ENCODE assay signal across 8 mouse cellular contexts in the genomic region with DNA sequence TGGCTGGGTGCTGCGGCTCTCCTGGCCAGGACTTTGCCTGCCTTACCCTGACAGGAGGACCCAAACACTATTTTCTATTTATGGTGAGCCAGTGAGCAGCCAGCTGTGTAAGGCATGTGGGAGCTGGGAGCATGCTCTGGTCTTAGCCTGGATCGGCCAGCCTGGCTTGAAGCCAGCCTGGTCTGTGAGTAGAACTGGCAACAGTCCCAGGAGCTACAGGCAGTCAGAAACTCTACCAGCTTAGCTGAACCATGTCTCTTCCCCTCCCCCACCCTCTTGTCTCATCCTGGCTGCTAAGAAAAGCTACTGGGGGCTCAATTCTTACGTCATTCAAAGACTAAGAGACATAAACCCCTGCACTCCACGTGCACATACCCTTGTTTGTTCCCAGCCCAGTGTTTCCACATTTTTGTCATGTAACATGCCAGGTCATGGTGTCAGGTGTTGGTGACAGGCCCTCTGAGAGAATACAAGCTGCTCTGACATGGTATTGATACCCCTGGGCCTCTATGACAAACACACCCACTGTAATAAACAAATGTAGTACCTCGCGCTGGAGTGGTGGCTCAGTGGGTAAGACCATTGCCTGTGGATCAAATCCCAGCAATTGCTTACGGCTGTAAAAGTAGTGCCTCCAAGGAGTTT.
DNase-seq lines count a peak whose midpoint lies in the region; ATAC-seq and TF ChIP-seq lines count a peak whose summit lies in the region.

No protein-coding gene starts in this region.

- no peak for ATAC-seq in liver, embryonic 11.5 days (replicated peaks; ENCODE audit: low FRiP score)
- ATAC-seq in forebrain, embryonic 15.5 days (replicated peaks) = peak; percentile 75
- ATAC-seq in stomach, embryonic 14.5 days (ENCODE audit: insufficient number of reproducible peaks, insufficient read depth, low FRiP score, low read depth) = peak; percentile 71
- no peak for ATAC-seq in erythroid progenitor cell, adult 5-6 weeks (replicated peaks; ENCODE audit: low FRiP score, poor library complexity, severe bottlenecking)

- 52% methylated on average over 7 of the region's 7 CpGs for WGBS in liver, adult 2 months
- WGBS in liver, embryonic 11.5 days = 71% methylated on average over 7 of the region's 7 CpGs
- 31% methylated on average over 7 of the region's 7 CpGs for WGBS in forebrain, embryonic 15.5 days
- WGBS in midbrain, embryonic 10.5 days = 82% methylated on average over 7 of the region's 7 CpGs
- WGBS in stomach, embryonic 14.5 days = 39% methylated on average over 7 of the region's 7 CpGs

- no peak for TF ChIP-seq POLR2A in liver, adult 2 months (IDR thresholded peaks at IDR 0.05; ENCODE audit: extremely low read depth, insufficient read depth, low read length)

- no peak for TF ChIP-seq CTCF in liver, adult 2 months (IDR thresholded peaks at IDR 0.05; ENCODE audit: low read depth, low read length)

- no peaks in the 10 kb centered on the region for H3K9me3 ChIP-seq in liver, embryonic 11.5 days (ENCODE audit: control insufficient read depth, low read length)
- no peaks in the 10 kb centered on the region for H3K9me3 ChIP-seq in forebrain, embryonic 15.5 days
- no peaks in the 10 kb centered on the region for H3K9me3 ChIP-seq in midbrain, embryonic 10.5 days (replicated peaks)
- H3K9me3 ChIP-seq in stomach, embryonic 14.5 days (ENCODE audit: control insufficient read depth, low read depth, low read length) = no peaks in the 10 kb centered on the region

- DNase-seq in liver, adult 2 months (ENCODE audit: extremely low read depth, low read depth, low spot score) = peak; percentile 49
- no peak for DNase-seq in liver, embryonic 11.5 days (ENCODE audit: low spot score)
- DNase-seq in heart, postnatal 14 days = peak; percentile 74 to 82
- peak; percentile 12 for DNase-seq in layer of hippocampus, adult 9-10 months (ENCODE audit: low spot score)
- peak; percentile 9 for DNase-seq in midbrain, embryonic 10.5 days (ENCODE audit: low spot score)

- H3K27me3 ChIP-seq in liver, adult 2 months (ENCODE audit: control insufficient read depth, insufficient read depth, low read length) = no peaks in the 10 kb centered on the region
- H3K27me3 ChIP-seq in liver, embryonic 11.5 days (replicated peaks; ENCODE audit: control insufficient read depth, insufficient read depth, low read length) = no peaks in the 10 kb centered on the region
- H3K27me3 ChIP-seq in forebrain, embryonic 15.5 days = no peaks in the 10 kb centered on the region
- H3K27me3 ChIP-seq in midbrain, embryonic 10.5 days (ENCODE audit: low read depth, poor library complexity, severe bottlenecking) = no peaks in the 10 kb centered on the region
- H3K27me3 ChIP-seq in stomach, embryonic 14.5 days (ENCODE audit: control insufficient read depth, insufficient read depth, low read length) = no peaks in the 10 kb centered on the region

- no peak overlapping the region for H3K4me2 ChIP-seq in liver, embryonic 11.5 days
- H3K4me2 ChIP-seq in forebrain, embryonic 15.5 days (replicated peaks) = no peak overlapping the region
- H3K4me2 ChIP-seq in stomach, embryonic 14.5 days (replicated peaks; ENCODE audit: low read depth, low read length) = no peak overlapping the region

- no peak overlapping the region for H3K4me3 ChIP-seq in liver, adult 2 months (ENCODE audit: insufficient read depth, low read depth, low read length)
- no peak overlapping the region for H3K4me3 ChIP-seq in liver, embryonic 11.5 days (ENCODE audit: low read depth, low read length)
- H3K4me3 ChIP-seq in forebrain, embryonic 15.5 days = no peak overlapping the region
- no peak overlapping the region for H3K4me3 ChIP-seq in midbrain, embryonic 10.5 days
- H3K4me3 ChIP-seq in stomach, embryonic 14.5 days (ENCODE audit: low read depth, low read length) = no peak overlapping the region

- intact Hi-C loops in heart, postnatal 14 days (cut with DNase I) = loop anchor here (5.0 kb wide), 1 partner anchor 92 kb away; the partner anchor contains the start of gene Dll1

- no peak overlapping the region for H3K9ac ChIP-seq in liver, adult 2 months (ENCODE audit: low read depth, low read length)
- no peak overlapping the region for H3K9ac ChIP-seq in liver, embryonic 11.5 days (ENCODE audit: low read depth, low read length)
- H3K9ac ChIP-seq in forebrain, embryonic 15.5 days (replicated peaks) = no peak overlapping the region
- H3K9ac ChIP-seq in stomach, embryonic 14.5 days (replicated peaks; ENCODE audit: low read depth, low read length) = no peak overlapping the region

- 0 out of 2 replicates have a peak, but pooled peaks cover 5% of the 10 kb centered on the region for H3K4me1 ChIP-seq in liver, adult 2 months (ENCODE audit: control insufficient read depth, insufficient read depth, low read length)
- no peaks in the 10 kb centered on the region for H3K4me1 ChIP-seq in liver, embryonic 11.5 days (replicated peaks; ENCODE audit: control insufficient read depth, insufficient read depth, low read length)
- H3K4me1 ChIP-seq in forebrain, embryonic 15.5 days = peaks cover 8% of the 10 kb centered on the region
- H3K4me1 ChIP-seq in midbrain, embryonic 10.5 days = peaks cover 18% of the 10 kb centered on the region
- H3K4me1 ChIP-seq in stomach, embryonic 14.5 days (ENCODE audit: control insufficient read depth, insufficient read depth, low read length) = peaks cover 15% of the 10 kb centered on the region

- no peaks in the 10 kb centered on the region for H3K36me3 ChIP-seq in liver, adult 2 months (ENCODE audit: control insufficient read depth, insufficient read depth, low read length)
- no peaks in the 10 kb centered on the region for H3K36me3 ChIP-seq in liver, embryonic 11.5 days (ENCODE audit: control insufficient read depth, insufficient read depth, low read length)
- no peaks in the 10 kb centered on the region for H3K36me3 ChIP-seq in forebrain, embryonic 15.5 days
- H3K36me3 ChIP-seq in midbrain, embryonic 10.5 days = no peaks in the 10 kb centered on the region
- no peaks in the 10 kb centered on the region for H3K36me3 ChIP-seq in stomach, embryonic 14.5 days (ENCODE audit: control insufficient read depth, insufficient read depth, low read length)

- H3K27ac ChIP-seq in liver, adult 2 months (replicated peaks; ENCODE audit: insufficient read depth, low read depth, low read length) = no peak overlapping the region
- H3K27ac ChIP-seq in liver, embryonic 11.5 days (ENCODE audit: low read depth, low read length) = no peak overlapping the region
- H3K27ac ChIP-seq in forebrain, embryonic 15.5 days (replicated peaks) = 0 out of 2 replicates have a peak overlapping the region, but pooled peaks have one; percentile 14
- H3K27ac ChIP-seq in midbrain, embryonic 10.5 days (replicated peaks) = peak overlapping the region; percentile 55
- no peak overlapping the region for H3K27ac ChIP-seq in stomach, embryonic 14.5 days (ENCODE audit: low read length)

- H3K79me2 ChIP-seq in liver, adult 2 months (ENCODE audit: control insufficient read depth, insufficient read depth, low read length) = no peaks in the 10 kb centered on the region

Comparison
In these comparisons a context has a peak if more than half of its experiments do, and no peak if none do; other contexts are left out.
1. H3K27ac ChIP-seq: peak in forebrain, embryonic 15.5 days (single experiment) and midbrain, embryonic 10.5 days (single experiment); none in liver, adult 2 months (single experiment), liver, embryonic 11.5 days (single experiment) and stomach, embryonic 14.5 days (single experiment).
2. ATAC-seq: peak in forebrain, embryonic 15.5 days (single experiment) and stomach, embryonic 14.5 days (single experiment); none in liver, embryonic 11.5 days (single experiment) and erythroid progenitor cell, adult 5-6 weeks (single experiment).